Mouse (Mus musculus): ENCODE results near the gene C2cd2l.
"Not testable (repeated sequence)": the region's sequence is repeated elsewhere in the genome, so short reads cannot be mapped to it uniquely, and the experiment has no call there.

The C2cd2l gene

GRCm38 (mm10) chr9:44311136-44312134 lies 8.7 kb downstream of the C2cd2l start:
- DNase-seq: no peak

- no peak for DNase-seq
Observed at GRCm38 (mm10) chr9:44310750-44311135, 9.3 kb downstream of the C2cd2l start.

GRCm38 (mm10) chr9:44309756-44310155 lies 10.3 kb downstream of the C2cd2l start:
- DNase-seq: no peak

- no peak for DNase-seq
Observed at GRCm38 (mm10) chr9:44307248-44307647, 12.8 kb downstream of the C2cd2l start.

- DNase-seq: no peak
Observed at GRCm38 (mm10) chr9:44306532-44306931, 13.6 kb downstream of the C2cd2l start.

GRCm38 (mm10) chr9:44305466-44306079 lies 14.5 kb downstream of the C2cd2l start, which contains the start of gene Hinfp:
Gene Hinfp, minus strand, starts transcription at chr9:44305671.
- DNase-seq: peak; percentile 96

- not testable (repeated sequence) for DNase-seq
Observed at GRCm38 (mm10) chr9:44300001-44300400, 20.1 kb downstream of the C2cd2l start.

GRCm38 (mm10) chr9:44292490-44292889 lies 27.6 kb downstream of the C2cd2l start:
- no peak for DNase-seq

- no peak for DNase-seq
Observed at GRCm38 (mm10) chr9:44288959-44289291, 31.2 kb downstream of the C2cd2l start.

GRCm38 (mm10) chr9:44288076-44288958 lies 31.8 kb downstream of the C2cd2l start, which contains the start of gene Abcg4:
Gene Abcg4, minus strand, starts transcription at chr9:44288615.
- DNase-seq: peak; percentile 67

GRCm38 (mm10) chr9:44287401-44288075 lies 32.5 kb downstream of the C2cd2l start:
- DNase-seq: peak; percentile 45

GRCm38 (mm10) chr9:44287003-44287400 lies 33.1 kb downstream of the C2cd2l start:
- DNase-seq: peak; percentile 32

GRCm38 (mm10) chr9:44286256-44286850 lies 33.7 kb downstream of the C2cd2l start:
- DNase-seq: no peak

- DNase-seq: no peak
Observed at GRCm38 (mm10) chr9:44283183-44283582, 36.9 kb downstream of the C2cd2l start.

GRCm38 (mm10) chr9:44269973-44270372 lies 50.1 kb downstream of the C2cd2l start:
- DNase-seq: no peak

- peak; percentile 45 for DNase-seq
Observed at GRCm38 (mm10) chr9:44269077-44269476, 51.0 kb downstream of the C2cd2l start.

- no peak for DNase-seq
Observed at GRCm38 (mm10) chr9:44268432-44268831, 51.7 kb downstream of the C2cd2l start, which contains the start of gene Nlrx1. Gene Nlrx1, minus strand, starts transcription at chr9:44268599.

- peak; percentile 86 for DNase-seq
Observed at GRCm38 (mm10) chr9:44268027-44268360, 52.1 kb downstream of the C2cd2l start.

GRCm38 (mm10) chr9:44267319-44268026 lies 52.6 kb downstream of the C2cd2l start:
- DNase-seq: no peak

- no peak for DNase-seq
Observed at GRCm38 (mm10) chr9:44266478-44267226, 53.4 kb downstream of the C2cd2l start.
